Mouse (Mus musculus) MEL-GATA-1-ER (cell line): ENCODE measurements around the gene Stat4.
"Not testable (repeated sequence)": the region's sequence is repeated elsewhere in the genome, so short reads cannot be mapped to it uniquely, and the experiment has no call there.

Experiments
- DNase-seq: peaks from one replicate; pipeline ENCODE4 v3.0.0-alpha.2; 2012; ENCODE audit warnings: low read depth; ENCODE audit errors: extremely low read depth

The Stat4 gene

GRCm38 (mm10) chr1:52028686-52029085, 41.7 kb downstream of the Stat4 start:
- no peak for DNase-seq

- no peak for DNase-seq
Observed at GRCm38 (mm10) chr1:52034816-52035752, 48.1 kb downstream of the Stat4 start.

GRCm38 (mm10) chr1:52039151-52039550, 52.2 kb downstream of the Stat4 start:
- DNase-seq, result no peak

GRCm38 (mm10) chr1:52039626-52040025, 52.7 kb downstream of the Stat4 start:
- DNase-seq, result no peak

- DNase-seq, result no peak
Observed at GRCm38 (mm10) chr1:52040366-52041061, 53.6 kb downstream of the Stat4 start.

- DNase-seq, result no peak
Observed at GRCm38 (mm10) chr1:52043191-52043590, 56.2 kb downstream of the Stat4 start.

- not testable (repeated sequence) for DNase-seq
Observed at GRCm38 (mm10) chr1:52046891-52047290, 59.9 kb downstream of the Stat4 start.

- DNase-seq, result no peak
Observed at GRCm38 (mm10) chr1:52048711-52049110, 61.8 kb downstream of the Stat4 start.

- DNase-seq, result no peak
Observed at GRCm38 (mm10) chr1:52049827-52050226, 62.9 kb downstream of the Stat4 start.

- no peak for DNase-seq
Observed at GRCm38 (mm10) chr1:52051542-52051941, 64.6 kb downstream of the Stat4 start.

GRCm38 (mm10) chr1:52052910-52053309, 66.0 kb downstream of the Stat4 start:
- no peak for DNase-seq

GRCm38 (mm10) chr1:52055947-52056346, 69.0 kb downstream of the Stat4 start:
- DNase-seq, result no peak

GRCm38 (mm10) chr1:52057153-52057552, 70.2 kb downstream of the Stat4 start:
- DNase-seq, result no peak

GRCm38 (mm10) chr1:52066276-52066675, 79.3 kb downstream of the Stat4 start:
- no peak for DNase-seq

GRCm38 (mm10) chr1:52066694-52067093, 79.7 kb downstream of the Stat4 start:
- no peak for DNase-seq

- DNase-seq, result no peak
Observed at GRCm38 (mm10) chr1:52079724-52080367, 92.9 kb downstream of the Stat4 start.

- DNase-seq, result no peak
Observed at GRCm38 (mm10) chr1:52080375-52080774, 93.4 kb downstream of the Stat4 start.

GRCm38 (mm10) chr1:52086236-52086635, 99.3 kb downstream of the Stat4 start:
- no peak for DNase-seq

GRCm38 (mm10) chr1:52087128-52087527, 100.2 kb downstream of the Stat4 start:
- DNase-seq, result no peak

- DNase-seq, result no peak
Observed at GRCm38 (mm10) chr1:52088634-52089033, 101.7 kb downstream of the Stat4 start.

GRCm38 (mm10) chr1:52098618-52099232, 111.8 kb downstream of the Stat4 start:
- peak; percentile 39 for DNase-seq
